8 mouse cellular contexts compared by ENCODE assay signal in the genomic region with DNA sequence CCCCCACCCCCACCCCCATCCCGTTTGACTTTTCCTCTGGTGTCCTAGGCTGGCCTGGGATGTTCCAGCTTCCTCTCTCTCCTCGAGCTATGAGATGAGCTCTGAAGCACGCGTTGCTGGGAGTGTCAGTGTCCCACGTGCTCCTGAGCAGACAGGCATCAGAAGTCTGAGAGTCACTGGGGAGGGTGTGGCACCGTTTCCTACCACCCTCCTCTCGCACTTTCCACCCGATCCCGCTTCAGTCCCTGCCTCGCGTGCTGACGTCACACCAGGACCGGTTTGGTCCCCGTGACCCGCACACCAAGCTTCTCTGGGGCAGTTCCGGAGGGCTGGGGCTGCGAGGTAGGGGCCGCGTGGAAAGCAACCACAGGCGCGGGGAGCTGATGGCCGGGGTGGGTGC. TPM values are rescaled to one million over a fixed set of nuclear protein-coding genes. Genes with fewer than 3 reads are reported as not detected.
A peak's percentile ranks its signal among the peaks of the same experiment; 100 is the strongest.
DNase-seq lines count a peak whose midpoint lies in the region; ATAC-seq and TF ChIP-seq lines count a peak whose summit lies in the region.

No protein-coding gene starts in this region.

- H3K4me3 ChIP-seq in ES-E14 (ENCODE audit: insufficient read depth in 1 of 2, low read depth in 1 of 2, low read length in 2 of 2, poor library complexity in 1 of 2, severe bottlenecking in 1 of 2) (peak overlapping the region; percentile 63 to 75), macrophage (ENCODE audit: inconsistent target) (peak overlapping the region; percentile 57; the same call in 1 of the 2 replicates)
- peak overlapping the region; percentile 17 for H3K4me3 ChIP-seq in forebrain, embryonic 14.5 days (ENCODE audit: low read depth, low read length)
- H3K4me3 ChIP-seq in kidney, postnatal 0 days (replicated peaks; ENCODE audit: low read depth, low read length) = peak overlapping the region; percentile 21

- H3K79me2 ChIP-seq in macrophage (ENCODE audit: inconsistent target) = peaks cover 18% of the 10 kb centered on the region; the same call in 1 of the 2 replicates

- peak; percentile 57 for DNase-seq in adrenal gland, adult 2 months
- no peak for DNase-seq in adrenal gland, adult 8-10 months
- DNase-seq in ES-E14 (ENCODE audit: low read depth, low spot score) = no peak
- DNase-seq in forebrain, embryonic 14.5 days (ENCODE audit: low spot score) = peak; percentile 30
- peak; percentile 47 for DNase-seq in kidney, postnatal 0 days (ENCODE audit: low spot score)
- peak; percentile 40 to 48 for DNase-seq in spleen, postnatal 36 days (ENCODE audit: low spot score in 2 of 2)

- no peak for ATAC-seq in forebrain, embryonic 14.5 days
- peak; percentile 38 for ATAC-seq in kidney, postnatal 0 days (replicated peaks; ENCODE audit: low FRiP score, low read depth)
- ATAC-seq in erythroid progenitor cell, adult 5-6 weeks (replicated peaks; ENCODE audit: low FRiP score, poor library complexity, severe bottlenecking) = no peak

- H3K4me2 ChIP-seq in forebrain, embryonic 14.5 days (ENCODE audit: low read length) = peak overlapping the region; percentile 45
- peak overlapping the region; percentile 57 for H3K4me2 ChIP-seq in kidney, postnatal 0 days (ENCODE audit: low read length)

- peak overlapping the region; percentile 65 for H3K9ac ChIP-seq in ES-E14 (ENCODE audit: insufficient read depth, low read depth, low read length, poor library complexity, severe bottlenecking)
- no peak overlapping the region; the same call in 1 of the 2 replicates for H3K9ac ChIP-seq in forebrain, embryonic 14.5 days (ENCODE audit: low read length)
- no peak overlapping the region for H3K9ac ChIP-seq in kidney, postnatal 0 days (ENCODE audit: low read depth, low read length)

- H3K4me1 ChIP-seq in ES-E14 (ENCODE audit: control insufficient read depth in 2 of 2, insufficient read depth in 2 of 2, low read length in 2 of 2, poor library complexity in 1 of 2) = peaks cover 0 to 6% of the 10 kb centered on the region in 2 experiments; a peak in 1 of 4 replicates
- H3K4me1 ChIP-seq in forebrain, embryonic 14.5 days (ENCODE audit: control insufficient read depth, insufficient read depth, low read length) = peaks cover 4% of the 10 kb centered on the region; the same call in 1 of the 2 replicates
- peaks cover 10% of the 10 kb centered on the region for H3K4me1 ChIP-seq in kidney, postnatal 0 days (replicated peaks; ENCODE audit: insufficient read depth, low read length)

- H3K27ac ChIP-seq in ES-E14 (ENCODE audit: insufficient read depth, low read depth, low read length, poor library complexity, severe bottlenecking) = no peak overlapping the region
- H3K27ac ChIP-seq in forebrain, embryonic 14.5 days (ENCODE audit: low read depth, low read length) = no peak overlapping the region
- H3K27ac ChIP-seq in kidney, postnatal 0 days = no peak overlapping the region
- peak overlapping the region; percentile 53; the same call in 1 of the 2 replicates for H3K27ac ChIP-seq in macrophage

- 4% methylated on average over 22 of the region's 22 CpGs for WGBS in forebrain, embryonic 14.5 days
- under 1% methylated on average over 22 of the region's 22 CpGs for WGBS in kidney, postnatal 0 days
- 3% methylated on average over 18 of the region's 22 CpGs for WGBS in macrophage (ENCODE audit: missing documents)

- in situ Hi-C loops in ES-E14 (cut with MboI; ENCODE audit: low sequenced_read_pairs in 2 of 2, unreplicated experiment in 2 of 2) = no loop called here

- H3K36me3 ChIP-seq in ES-E14 (ENCODE audit: control insufficient read depth, insufficient read depth, low read length, poor library complexity, severe bottlenecking) (no peaks in the 10 kb centered on the region), macrophage (ENCODE audit: inconsistent target) (no peaks in the 10 kb centered on the region)
- no peaks in the 10 kb centered on the region for H3K36me3 ChIP-seq in forebrain, embryonic 14.5 days (ENCODE audit: control insufficient read depth, insufficient read depth, low read length)
- H3K36me3 ChIP-seq in kidney, postnatal 0 days (ENCODE audit: insufficient read depth, low read length) = no peaks in the 10 kb centered on the region

- H3K27me3 ChIP-seq in forebrain, embryonic 14.5 days (replicated peaks; ENCODE audit: control insufficient read depth, insufficient read depth, low read length) = peaks cover 16% of the 10 kb centered on the region; the same call in 1 of the 2 replicates
- H3K27me3 ChIP-seq in kidney, postnatal 0 days (ENCODE audit: insufficient read depth, low read length) = no peaks in the 10 kb centered on the region

- TF ChIP-seq CTCF in kidney, postnatal 0 days (IDR thresholded peaks at IDR 0.05; ENCODE audit: low read depth) = no peak

- no peaks in the 10 kb centered on the region for H3K9me3 ChIP-seq in ES-E14 (ENCODE audit: control insufficient read depth, insufficient read depth, low read depth, low read length)
- no peaks in the 10 kb centered on the region for H3K9me3 ChIP-seq in forebrain, embryonic 14.5 days (replicated peaks; ENCODE audit: control insufficient read depth, low read length)
- no peaks in the 10 kb centered on the region for H3K9me3 ChIP-seq in kidney, postnatal 0 days (replicated peaks; ENCODE audit: low read length)

TF ChIP-seq in ES-E14, 5 proteins besides CTCF, POLR2A, EP300 and RAD21:
- TF ChIP-seq MAFK (IDR thresholded peaks at IDR 0.05; ENCODE audit: insufficient read depth, low read depth, low read length) (no peak), ZNF384 (IDR thresholded peaks at IDR 0.05; ENCODE audit: low read depth, low read length) (no peak), ZC3H11A (IDR thresholded peaks at IDR 0.05; ENCODE audit: borderline replicate concordance, low read depth, low read length) (no peak), CHD2 (IDR thresholded peaks at IDR 0.05; ENCODE audit: low read depth, low read length) (no peak), HCFC1 (IDR thresholded peaks at IDR 0.05; ENCODE audit: borderline replicate concordance, insufficient read depth, low read length) (no peak)

RNA-seq across cellular contexts. Expression of gene Amz1, which starts 11.4 kb away (rescaled TPM):
- total RNA-seq in adrenal gland, adult 2 months (2021) = 1 to 10 TPM in 1 of 2 experiments, under 1 TPM in 1; 0.52 to 1.1 TPM
- polyA plus RNA-seq in adrenal gland, adult 2 months (2012; rRNA removed) = 1.5 and 1.6 TPM in 2 replicates
- 1 to 10 TPM in 2 of 4 experiments, under 1 TPM in 2; 0.59 to 1.8 (median 1.2) TPM for total RNA-seq in adrenal gland, adult 8-10 months (2022)
- total RNA-seq in ES-E14 (2012; rRNA removed) = 5.3 and 5.6 TPM in 2 replicates
- polyA plus RNA-seq in forebrain, embryonic 14.5 days (2014; fragmentation: Nextera tagmentation; extraction: Ambion mirVana) = 2.6 and 3.6 TPM in 2 replicates
- 1.8 and 2.0 TPM in 2 replicates for polyA plus RNA-seq in kidney, postnatal 0 days (2015; fragmentation: Nextera tagmentation; extraction: Ambion mirVana)
- total RNA-seq in macrophage (2018; cell fraction: chromatin; rRNA removed) = 100 to 1,000 TPM in 3 of 26 experiments, 10 to 100 TPM in 18, 1 to 10 TPM in 5; 7.1 to 116 (median 24.0) TPM
- total RNA-seq in macrophage (2018; cell fraction: cytosol; rRNA removed) = 10 to 100 TPM in 13 of 26 experiments, 1 to 10 TPM in 13; 2.6 to 36.5 (median 11.7) TPM
- 100 to 1,000 TPM in 2 of 26 experiments, 10 to 100 TPM in 18, 1 to 10 TPM in 6; 5.8 to 126 (median 25.2) TPM for total RNA-seq in macrophage (2018; cell fraction: nucleus; rRNA removed)
- 10.9 to 24.7 TPM (median 13.4 TPM) in 3 replicates for polyA plus RNA-seq in macrophage (2018)
- total RNA-seq in erythroid progenitor cell, adult 5-6 weeks (2015; ENCODE audit: low replicate concordance) = 2.2 TPM in 1 of 2 replicates, not detected in the other
- 0.13 and 1.2 TPM in 2 replicates for total RNA-seq in erythroid progenitor cell, adult 5-6 weeks (2017; ENCODE audit: low replicate concordance)

RNA-seq across cellular contexts. Expression of gene Brat1, which starts 30.5 kb away (rescaled TPM):
- 10 to 100 TPM; 16.9 to 18.8 TPM for total RNA-seq in adrenal gland, adult 2 months (2021)
- 42.9 and 46.4 TPM in 2 replicates for polyA plus RNA-seq in adrenal gland, adult 2 months (2012; rRNA removed)
- 10 to 100 TPM; 22.0 to 24.8 (median 22.9) TPM for total RNA-seq in adrenal gland, adult 8-10 months (2022)
- total RNA-seq in ES-E14 (2012; rRNA removed) = 19.4 and 21.2 TPM in 2 replicates
- 14.3 and 19.8 TPM in 2 replicates for polyA plus RNA-seq in forebrain, embryonic 14.5 days (2014; fragmentation: Nextera tagmentation; extraction: Ambion mirVana)
- 16.7 and 18.3 TPM in 2 replicates for polyA plus RNA-seq in kidney, postnatal 0 days (2015; fragmentation: Nextera tagmentation; extraction: Ambion mirVana)
- total RNA-seq in macrophage (2018; cell fraction: chromatin; rRNA removed) = 10 to 100 TPM in 17 of 26 experiments, 1 to 10 TPM in 9; 3.5 to 33.9 (median 16.1) TPM
- 10 to 100 TPM in 15 of 26 experiments, 1 to 10 TPM in 11; 3.5 to 13.9 (median 10.4) TPM for total RNA-seq in macrophage (2018; cell fraction: cytosol; rRNA removed)
- 10 to 100 TPM in 15 of 26 experiments, 1 to 10 TPM in 11; 5.1 to 27.5 (median 13.2) TPM for total RNA-seq in macrophage (2018; cell fraction: nucleus; rRNA removed)
- 5.1 to 13.0 TPM (median 10.3 TPM) in 3 replicates for polyA plus RNA-seq in macrophage (2018)
- 0.84 and 2.2 TPM in 2 replicates for total RNA-seq in erythroid progenitor cell, adult 5-6 weeks (2015; ENCODE audit: low replicate concordance)
- 1.9 and 2.0 TPM in 2 replicates for total RNA-seq in erythroid progenitor cell, adult 5-6 weeks (2017; ENCODE audit: low replicate concordance)

RNA-seq across cellular contexts. Expression of gene Iqce, which starts 33.1 kb away (rescaled TPM):
- total RNA-seq in adrenal gland, adult 2 months (2021) = 10 to 100 TPM; 13.5 to 23.5 TPM
- polyA plus RNA-seq in adrenal gland, adult 2 months (2012; rRNA removed) = 19.3 and 19.6 TPM in 2 replicates
- 10 to 100 TPM; 21.0 to 45.5 (median 36.7) TPM for total RNA-seq in adrenal gland, adult 8-10 months (2022)
- 9.9 and 14.7 TPM in 2 replicates for total RNA-seq in ES-E14 (2012; rRNA removed)
- polyA plus RNA-seq in forebrain, embryonic 14.5 days (2014; fragmentation: Nextera tagmentation; extraction: Ambion mirVana) = 13.4 and 18.9 TPM in 2 replicates
- 18.7 and 19.7 TPM in 2 replicates for polyA plus RNA-seq in kidney, postnatal 0 days (2015; fragmentation: Nextera tagmentation; extraction: Ambion mirVana)
- 100 to 1,000 TPM in 9 of 26 experiments, 10 to 100 TPM in 16, 1 to 10 TPM in 1; 9.7 to 159 (median 85.7) TPM for total RNA-seq in macrophage (2018; cell fraction: chromatin; rRNA removed)
- 10 to 100 TPM in 23 of 26 experiments, 1 to 10 TPM in 3; 9.0 to 19.4 (median 14.4) TPM for total RNA-seq in macrophage (2018; cell fraction: cytosol; rRNA removed)
- total RNA-seq in macrophage (2018; cell fraction: nucleus; rRNA removed) = 10 to 100 TPM in 22 of 26 experiments, 1 to 10 TPM in 4; 6.2 to 80.3 (median 37.4) TPM
- 11.4 to 17.2 TPM (median 12.2 TPM) in 3 replicates for polyA plus RNA-seq in macrophage (2018)
- 1.7 and 2.5 TPM in 2 replicates for total RNA-seq in erythroid progenitor cell, adult 5-6 weeks (2015; ENCODE audit: low replicate concordance)
- total RNA-seq in erythroid progenitor cell, adult 5-6 weeks (2017; ENCODE audit: low replicate concordance) = 3.3 and 6.2 TPM in 2 replicates

Comparison
In these comparisons a context has a peak if more than half of its experiments do, and no peak if none do; other contexts are left out.
1. DNase-seq: peak in adrenal gland, adult 2 months (single experiment), forebrain, embryonic 14.5 days (single experiment), kidney, postnatal 0 days (single experiment) and spleen, postnatal 36 days (2 of 2); none in adrenal gland, adult 8-10 months (single experiment) and ES-E14 (single experiment).
2. H3K4me3 ChIP-seq: peak in every context shown above with its lines; median percentile 69 in ES-E14; 57 in macrophage; 21 in kidney, postnatal 0 days; 17 in forebrain, embryonic 14.5 days.